Mouse (Mus musculus) CH12.LX (cell line): ENCODE data around the gene Zfp318.

Experiments
- CTCF ChIP-seq, 2 experiments: IDR thresholded peaks in 1 of 2; conservative IDR thresholded peaks in 1 of 2; 2 replicates each; pipeline ENCODE4 v1.5.1; 2011 to 2012; ENCODE audit warnings: low read depth in 2 of 2, low read length in 2 of 2, improper control_type of control experiment in 1 of 2, inconsistent platforms in 1 of 2, mild to moderate bottlenecking in 1 of 2, moderate library complexity in 1 of 2
- MEF2A ChIP-seq: IDR thresholded peaks from 2 replicates; pipeline ENCODE4 v1.6.1; 2014; ENCODE audit warnings: low read depth, mild to moderate bottlenecking, inconsistent platforms, low read length, improper control_type of control experiment, borderline replicate concordance
- POLR2A ChIP-seq: IDR thresholded peaks from 2 replicates; pipeline ENCODE4 v1.6.1; 2011; ENCODE audit warnings: low read depth, mild to moderate bottlenecking, improper control_type of control experiment, low read length
- RCOR1 ChIP-seq: conservative IDR thresholded peaks from 2 replicates; pipeline ENCODE4 v1.6.1; 2012; ENCODE audit warnings: low read depth, mild to moderate bottlenecking, inconsistent platforms, low read length, improper control_type of control experiment
- USF1 ChIP-seq: IDR thresholded peaks from 2 replicates; pipeline ENCODE4 v1.6.1; 2014; ENCODE audit warnings: low read depth, mild to moderate bottlenecking, inconsistent platforms, low read length, improper control_type of control experiment
- ZNF384 ChIP-seq: IDR thresholded peaks from 2 replicates; pipeline ENCODE4 v1.6.1; 2012; ENCODE audit warnings: low read depth, low read length, improper control_type of control experiment, inconsistent platforms

- TF ChIP-seq RCOR1, result no peak
- TF ChIP-seq CTCF (conservative IDR thresholded peaks at IDR 0.05 in 1 of 2, IDR thresholded peaks at IDR 0.05 in 1 of 2; ENCODE audit: low read depth in 2 of 2, low read length in 2 of 2), result no peak
- TF ChIP-seq USF1, result no peak
- TF ChIP-seq MEF2A, result no peak
- no peak for TF ChIP-seq POLR2A
- TF ChIP-seq ZNF384, result no peak
These were observed 43.0 kb downstream of the Zfp318 start for GRCm38 (mm10) chr17:46426496-46426895.
